Mouse (Mus musculus) gastrocnemius, postnatal 36 days (tissue): ENCODE results near the gene Olfr1323. TPM values are rescaled to one million over a fixed set of nuclear protein-coding genes. Genes with fewer than 3 reads are reported as not detected.

Experiments
- DNase-seq, 2 experiments: peaks; one replicate each; pipeline ENCODE4 v3.0.0; 2022
- intact Hi-C: fragments of 180-260 bp; cut with DNase I; formaldehyde crosslinking; loops from one replicate; pipeline ENCODE4 v1.15.1; 2025
- long read RNA-seq, 2 experiments: library from polyadenylated mRNA; stranded (forward); transcript quantifications; one replicate each; pipeline ENCODE4 v2.0.0; 2021
- total RNA-seq, 2 experiments: library from RNA; stranded (reverse); gene quantifications; 2 replicates each; pipeline ENCODE4 v1.2.3; 2021

Olfr1323 gene
- total RNA-seq: not detected
- long read RNA-seq, experiment 1: 0 reads
- long read RNA-seq, experiment 2: 0 reads

GRCm38 (mm10) chrX:50019259-50019658, at the start of gene Olfr1323:
TSS of gene Olfr1323 (minus strand) at chrX:50019359.
- intact Hi-C loops: no loop called here
- no peak for DNase-seq

- intact Hi-C loops: no loop called here
- no peak for DNase-seq
Observed at GRCm38 (mm10) chrX:50012242-50012641, 6.9 kb downstream of the Olfr1323 start.

Other genes starting within 250 kb of the Olfr1323 start
- gene Igsf1, start 221.6 kb downstream of the Olfr1323 start, total RNA-seq: 1 to 10 TPM; 1.4 to 1.8 TPM
- gene Olfr1322, start 127.9 kb downstream of the Olfr1323 start, total RNA-seq: not detected